Mouse (Mus musculus) E14TG2a.4 (cell line): ENCODE data around the gene Snx20.

Experiments
- CTCF ChIP-seq: conservative IDR thresholded peaks from 2 replicates; pipeline ENCODE4 v1.5.1; 2014; ENCODE audit warnings: low read length
- NANOG ChIP-seq: IDR thresholded peaks from 2 replicates; pipeline ENCODE4 v1.6.1; 2014; ENCODE audit warnings: borderline replicate concordance, low read length, mixed read lengths
- POU5F1 ChIP-seq: IDR thresholded peaks from 2 replicates; pipeline ENCODE4 v1.6.1; 2014; ENCODE audit warnings: low read length, borderline replicate concordance

DNA sequence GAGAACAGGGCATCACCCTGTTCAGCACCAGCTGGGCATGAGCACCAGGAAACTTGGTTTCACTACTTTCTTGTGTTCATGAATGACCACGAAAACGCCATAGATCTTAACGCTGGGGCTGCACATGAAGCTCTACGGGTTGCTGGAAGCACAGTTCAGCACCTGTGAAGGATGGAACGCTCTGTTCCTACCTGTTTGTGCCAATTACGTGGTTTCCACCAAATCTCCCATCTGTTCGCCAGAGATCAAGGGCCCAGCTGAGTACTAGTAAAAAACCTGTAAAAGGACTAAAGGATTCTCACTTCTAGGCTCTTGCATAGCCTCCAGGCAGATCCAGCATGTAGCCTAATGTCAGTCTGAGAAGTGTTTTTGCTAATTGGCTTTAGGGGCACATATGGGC is 36.4 kb downstream of the Snx20 start:
- TF ChIP-seq CTCF = no peak
- no peak for TF ChIP-seq NANOG
- no peak for TF ChIP-seq POU5F1
